ENCODE assay signal across 8 mouse cellular contexts in genomic region chr9:88221850-88222353, GRCm38 (mm10).
DNase-seq lines count a peak whose midpoint lies in the region; ATAC-seq and TF ChIP-seq lines count a peak whose summit lies in the region.

No protein-coding gene starts in this region.

- H3K4me1 ChIP-seq in embryonic facial prominence, embryonic 11.5 days (ENCODE audit: control insufficient read depth, insufficient read depth, low read length): no peaks in the 10 kb centered on the region
- no peaks in the 10 kb centered on the region for H3K4me1 ChIP-seq in hindbrain, embryonic 11.5 days (replicated peaks; ENCODE audit: control insufficient read depth, insufficient read depth, low read length)
- H3K4me1 ChIP-seq in midbrain, postnatal 0 days (ENCODE audit: insufficient read depth, low read length): no peaks in the 10 kb centered on the region

- no peak overlapping the region for H3K4me3 ChIP-seq in embryonic facial prominence, embryonic 11.5 days (ENCODE audit: low read depth, low read length)
- no peak overlapping the region for H3K4me3 ChIP-seq in hindbrain, embryonic 11.5 days (ENCODE audit: low read depth, low read length)
- H3K4me3 ChIP-seq in midbrain, postnatal 0 days (ENCODE audit: low read depth, low read length): no peak overlapping the region

- WGBS in embryonic facial prominence, embryonic 11.5 days: 20% methylated on average over 7 of the region's 7 CpGs
- 18% methylated on average over 7 of the region's 7 CpGs for WGBS in hindbrain, embryonic 11.5 days
- 17% methylated on average over 7 of the region's 7 CpGs for WGBS in midbrain, postnatal 0 days

- intact Hi-C loops in left cerebral cortex, postnatal 10 days (cut with DNase I): loop anchor here (5.0 kb wide), 2 partner anchors 480 to 800 kb away; no protein-coding TSS in a partner anchor

- H3K9me3 ChIP-seq in embryonic facial prominence, embryonic 11.5 days (replicated peaks; ENCODE audit: control insufficient read depth, low read length): no peaks in the 10 kb centered on the region
- H3K9me3 ChIP-seq in hindbrain, embryonic 11.5 days (ENCODE audit: control insufficient read depth, low read length): no peaks in the 10 kb centered on the region
- H3K9me3 ChIP-seq in midbrain, postnatal 0 days (ENCODE audit: low read length): no peaks in the 10 kb centered on the region

- H3K4me2 ChIP-seq in embryonic facial prominence, embryonic 11.5 days (ENCODE audit: low read depth, low read length): no peak overlapping the region
- H3K4me2 ChIP-seq in hindbrain, embryonic 11.5 days (replicated peaks; ENCODE audit: low read depth, low read length): no peak overlapping the region
- no peak overlapping the region for H3K4me2 ChIP-seq in midbrain, postnatal 0 days (ENCODE audit: low read depth, low read length, poor library complexity, severe bottlenecking)

- H3K27me3 ChIP-seq in embryonic facial prominence, embryonic 11.5 days (ENCODE audit: control insufficient read depth, insufficient read depth, low read length): no peaks in the 10 kb centered on the region
- no peaks in the 10 kb centered on the region for H3K27me3 ChIP-seq in hindbrain, embryonic 11.5 days (ENCODE audit: control insufficient read depth, insufficient read depth, low read length)
- no peaks in the 10 kb centered on the region for H3K27me3 ChIP-seq in midbrain, postnatal 0 days (ENCODE audit: insufficient read depth, low read length)

- TF ChIP-seq CTCF in midbrain, postnatal 0 days (IDR thresholded peaks at IDR 0.05): peak; percentile 93

- DNase-seq in cerebellum, adult 8-10 months: peak; percentile 34
- DNase-seq in ZHBTc4 (ENCODE audit: low read depth, low spot score): peak; percentile 82
- peak; percentile 85 for DNase-seq in embryonic facial prominence, embryonic 11.5 days (ENCODE audit: low spot score)
- peak; percentile 88 for DNase-seq in hindbrain, embryonic 11.5 days (ENCODE audit: low spot score)
- peak; percentile 52 to 67 for DNase-seq in left cerebral cortex, postnatal 10 days (ENCODE audit: extremely low spot score in 1 of 2, low spot score in 2 of 2)
- peak; percentile 89 for DNase-seq in midbrain, postnatal 0 days (ENCODE audit: low spot score)
- peak; percentile 17 for DNase-seq in thymus, postnatal 14 days

- no peak overlapping the region for H3K9ac ChIP-seq in embryonic facial prominence, embryonic 11.5 days (replicated peaks; ENCODE audit: low read length)
- no peak overlapping the region for H3K9ac ChIP-seq in hindbrain, embryonic 11.5 days (ENCODE audit: low read depth, low read length)
- no peak overlapping the region for H3K9ac ChIP-seq in midbrain, postnatal 0 days (replicated peaks; ENCODE audit: low read length, poor library complexity, severe bottlenecking)

- no peak for ATAC-seq in cerebellum, adult (ENCODE audit: insufficient number of reproducible peaks, low FRiP score, low TSS enrichment)
- ATAC-seq in embryonic facial prominence, embryonic 11.5 days (replicated peaks; ENCODE audit: insufficient number of reproducible peaks, low FRiP score, low TSS enrichment, low read depth): no peak
- peak; percentile 43 for ATAC-seq in hindbrain, embryonic 11.5 days (ENCODE audit: low FRiP score)
- peak; percentile 64; the same call in 1 of the 2 replicates for ATAC-seq in midbrain, postnatal 0 days (ENCODE audit: low FRiP score)

- H3K36me3 ChIP-seq in embryonic facial prominence, embryonic 11.5 days (replicated peaks; ENCODE audit: control insufficient read depth, insufficient read depth, low read depth, low read length): no peaks in the 10 kb centered on the region
- H3K36me3 ChIP-seq in hindbrain, embryonic 11.5 days (ENCODE audit: control insufficient read depth, insufficient read depth, low read length): no peaks in the 10 kb centered on the region
- H3K36me3 ChIP-seq in midbrain, postnatal 0 days (ENCODE audit: insufficient read depth, low read length): no peaks in the 10 kb centered on the region

- no peak overlapping the region for H3K27ac ChIP-seq in embryonic facial prominence, embryonic 11.5 days (replicated peaks; ENCODE audit: low read depth, low read length)
- no peak overlapping the region for H3K27ac ChIP-seq in hindbrain, embryonic 11.5 days (ENCODE audit: low read depth, low read length)
- no peak overlapping the region for H3K27ac ChIP-seq in midbrain, postnatal 0 days (ENCODE audit: low read depth, low read length)

Comparison
In these comparisons a context has a peak if more than half of its experiments do, and no peak if none do; other contexts are left out.
1. DNase-seq: peak in every context shown above with its lines; median percentile 89 in midbrain, postnatal 0 days; 88 in hindbrain, embryonic 11.5 days; 85 in embryonic facial prominence, embryonic 11.5 days; 82 in ZHBTc4; 60 in left cerebral cortex, postnatal 10 days; 34 in cerebellum, adult 8-10 months; 17 in thymus, postnatal 14 days.
2. ATAC-seq: peak in hindbrain, embryonic 11.5 days (single experiment) and midbrain, postnatal 0 days (single experiment); none in cerebellum, adult (single experiment) and embryonic facial prominence, embryonic 11.5 days (single experiment).